Mouse (Mus musculus): Measurements from ENCODE around the gene Clps. TPM values are rescaled to one million over a fixed set of nuclear protein-coding genes. Genes with fewer than 3 reads are reported as not detected.

Gene Clps
- polyA plus RNA-seq, 1 experiment from 2014 or later, result not detected

GRCm38 (mm10) chr17:28549111-28549510, 11.5 kb downstream of the Clps start, which contains the start of gene Clpsl2:
Gene Clpsl2 (plus strand): TSS chr17:28549411.
- Histone ChIP-seq H3K4me1 (peaks cover 7% of the 10 kb centered on the region), H3K36me3 (no peaks in the 10 kb centered on the region), H3K4me2 (no peak within 1 kb of the TSS), H3K9ac (replicated peaks) (no peak within 1 kb of the TSS), H3K27me3 (replicated peaks) (no peaks in the 10 kb centered on the region), H3K4me3 (replicated peaks) (no peak within 1 kb of the TSS), H3K9me3 (replicated peaks) (no peaks in the 10 kb centered on the region), H3K27ac (replicated peaks) (no peak within 1 kb of the TSS)
- ATAC-seq (ENCODE audit: low FRiP score), result no peak
- WGBS, result 79% methylated on average over 14 of the region's 14 CpGs

GRCm38 (mm10) chr17:28548550-28548949, 12.0 kb downstream of the Clps start:
- no peak for ATAC-seq (ENCODE audit: low FRiP score)
- Histone ChIP-seq H3K27ac (replicated peaks) (no peak overlapping the region), H3K4me3 (replicated peaks) (no peak overlapping the region), H3K27me3 (replicated peaks) (no peaks in the 10 kb centered on the region), H3K4me1 (peaks cover 7% of the 10 kb centered on the region), H3K9me3 (replicated peaks) (no peaks in the 10 kb centered on the region), H3K9ac (replicated peaks) (no peak overlapping the region), H3K4me2 (no peak overlapping the region), H3K36me3 (no peaks in the 10 kb centered on the region)
- WGBS, result 78% methylated on average over 11 of the region's 11 CpGs

- Histone ChIP-seq H3K27me3 (replicated peaks) (no peaks in the 10 kb centered on the region), H3K4me1 (no peaks in the 10 kb centered on the region), H3K9ac (replicated peaks) (no peak overlapping the region), H3K4me3 (replicated peaks) (no peak overlapping the region), H3K36me3 (no peaks in the 10 kb centered on the region), H3K27ac (replicated peaks) (no peak overlapping the region), H3K4me2 (no peak overlapping the region), H3K9me3 (replicated peaks) (no peaks in the 10 kb centered on the region)
- 89% methylated on average over 1 of the region's 1 CpGs for WGBS
- no peak for ATAC-seq (ENCODE audit: low FRiP score)
These were observed 13.6 kb downstream of the Clps start for GRCm38 (mm10) chr17:28546925-28547324.

- 52% methylated on average over 12 of the region's 12 CpGs for WGBS
- ATAC-seq (ENCODE audit: low FRiP score), result no peak
- Histone ChIP-seq H3K27me3 (replicated peaks) (no peaks in the 10 kb centered on the region), H3K4me2 (no peak overlapping the region), H3K9ac (replicated peaks) (no peak overlapping the region), H3K4me1 (no peaks in the 10 kb centered on the region), H3K36me3 (no peaks in the 10 kb centered on the region), H3K9me3 (replicated peaks) (0 out of 2 replicates have a peak, but pooled peaks cover 6% of the 10 kb centered on the region), H3K27ac (replicated peaks) (no peak overlapping the region), H3K4me3 (replicated peaks) (no peak overlapping the region)
These were observed 22.7 kb downstream of the Clps start for GRCm38 (mm10) chr17:28537881-28538280.

- Histone ChIP-seq H3K27me3 (replicated peaks) (peaks cover 4% of the 10 kb centered on the region; the same call in 1 of the 2 replicates), H3K4me1 (no peaks in the 10 kb centered on the region), H3K4me3 (replicated peaks) (no peak overlapping the region), H3K36me3 (no peaks in the 10 kb centered on the region), H3K4me2 (no peak overlapping the region), H3K27ac (replicated peaks) (no peak overlapping the region), H3K9me3 (replicated peaks) (no peaks in the 10 kb centered on the region), H3K9ac (replicated peaks) (no peak overlapping the region)
- ATAC-seq (ENCODE audit: low FRiP score), result no peak
- 91% methylated on average over 13 of the region's 13 CpGs for WGBS
These were observed 27.2 kb downstream of the Clps start for GRCm38 (mm10) chr17:28533327-28533726.

GRCm38 (mm10) chr17:28532557-28532956, 28.0 kb downstream of the Clps start:
- Histone ChIP-seq H3K4me2 (no peak overlapping the region), H3K27ac (replicated peaks) (no peak overlapping the region), H3K9me3 (replicated peaks) (no peaks in the 10 kb centered on the region), H3K4me3 (replicated peaks) (no peak overlapping the region), H3K36me3 (no peaks in the 10 kb centered on the region), H3K9ac (replicated peaks) (no peak overlapping the region), H3K4me1 (peaks cover 4% of the 10 kb centered on the region), H3K27me3 (replicated peaks) (peaks cover 4% of the 10 kb centered on the region; the same call in 1 of the 2 replicates)
- WGBS, result 84% methylated on average over 7 of the region's 7 CpGs
- no peak for ATAC-seq (ENCODE audit: low FRiP score)

GRCm38 (mm10) chr17:28531946-28532345, 28.6 kb downstream of the Clps start:
- WGBS, result 16% methylated on average over 18 of the region's 18 CpGs
- Histone ChIP-seq H3K4me1 (peaks cover 7% of the 10 kb centered on the region), H3K27me3 (replicated peaks) (peaks cover 4% of the 10 kb centered on the region; the same call in 1 of the 2 replicates), H3K4me2 (no peak overlapping the region), H3K9ac (replicated peaks) (no peak overlapping the region), H3K9me3 (replicated peaks) (no peaks in the 10 kb centered on the region), H3K27ac (replicated peaks) (no peak overlapping the region), H3K36me3 (no peaks in the 10 kb centered on the region), H3K4me3 (replicated peaks) (no peak overlapping the region)
- ATAC-seq (ENCODE audit: low FRiP score), result no peak

GRCm38 (mm10) chr17:28530506-28530905, 30.1 kb downstream of the Clps start, which contains the start of gene Armc12:
Gene Armc12 (plus strand): TSS chr17:28530806.
- no peak within 1 kb of the TSS for H3K4me2 ChIP-seq
- no peak within 1 kb of the TSS for H3K4me3 ChIP-seq (replicated peaks)
- H3K27ac ChIP-seq (replicated peaks), result no peak within 1 kb of the TSS
- H3K9me3 ChIP-seq (replicated peaks), result no peaks in the 10 kb centered on the region
- no peak within 1 kb of the TSS for H3K9ac ChIP-seq (replicated peaks)
- no peaks in the 10 kb centered on the region for H3K36me3 ChIP-seq
- H3K27me3 ChIP-seq (replicated peaks), result peaks cover 4% of the 10 kb centered on the region; the same call in 1 of the 2 replicates
- WGBS, result 89% methylated on average over 6 of the region's 6 CpGs
- H3K4me1 ChIP-seq, result peaks cover 7% of the 10 kb centered on the region
- no peak for ATAC-seq (ENCODE audit: low FRiP score)

GRCm38 (mm10) chr17:28529116-28529515, 31.4 kb downstream of the Clps start:
- no peak overlapping the region for H3K27ac ChIP-seq (replicated peaks)
- H3K4me3 ChIP-seq (replicated peaks), result no peak overlapping the region
- H3K36me3 ChIP-seq, result no peaks in the 10 kb centered on the region
- H3K27me3 ChIP-seq (replicated peaks), result peaks cover 4% of the 10 kb centered on the region; the same call in 1 of the 2 replicates
- H3K4me2 ChIP-seq, result no peak overlapping the region
- no peak for ATAC-seq (ENCODE audit: low FRiP score)
- H3K9ac ChIP-seq (replicated peaks), result no peak overlapping the region
- H3K4me1 ChIP-seq, result peaks cover 7% of the 10 kb centered on the region
- WGBS, result 79% methylated on average over 4 of the region's 4 CpGs
- H3K9me3 ChIP-seq (replicated peaks), result no peaks in the 10 kb centered on the region

GRCm38 (mm10) chr17:28528043-28528351, 32.6 kb downstream of the Clps start:
- Histone ChIP-seq H3K36me3 (no peaks in the 10 kb centered on the region), H3K27me3 (replicated peaks) (peaks cover 4% of the 10 kb centered on the region; the same call in 1 of the 2 replicates), H3K4me1 (peaks cover 13% of the 10 kb centered on the region), H3K4me2 (peak overlapping the region; percentile 44), H3K27ac (replicated peaks) (no peak overlapping the region), H3K4me3 (replicated peaks) (no peak overlapping the region), H3K9ac (replicated peaks) (no peak overlapping the region; the same call in 1 of the 2 replicates), H3K9me3 (replicated peaks) (no peaks in the 10 kb centered on the region)
- 6% methylated on average over 6 of the region's 6 CpGs for WGBS
- peak; percentile 56; the same call in 1 of the 2 replicates for ATAC-seq (ENCODE audit: low FRiP score)

- no peak for ATAC-seq (ENCODE audit: low FRiP score)
- no peak overlapping the region for H3K27ac ChIP-seq (replicated peaks)
- 55% methylated on average over 12 of the region's 12 CpGs for WGBS
These were observed 33.2 kb downstream of the Clps start for GRCm38 (mm10) chr17:28527184-28528042.

GRCm38 (mm10) chr17:28524831-28525430, 35.6 kb downstream of the Clps start:
- H3K36me3 ChIP-seq, result no peaks in the 10 kb centered on the region
- no peak overlapping the region for H3K4me2 ChIP-seq
- ATAC-seq (ENCODE audit: low FRiP score), result no peak
- no peaks in the 10 kb centered on the region for H3K9me3 ChIP-seq (replicated peaks)
- no peak overlapping the region for H3K9ac ChIP-seq (replicated peaks)
- peaks cover 27% of the 10 kb centered on the region for H3K4me1 ChIP-seq
- H3K27me3 ChIP-seq (replicated peaks), result peaks cover 8% of the 10 kb centered on the region
- 76% methylated on average over 4 of the region's 4 CpGs for whole genome bisulfite sequencing
- no peak overlapping the region for H3K4me3 ChIP-seq (replicated peaks)
- H3K27ac ChIP-seq (replicated peaks), result no peak overlapping the region

More at GRCm38 (mm10) chr17:28527184-28528042, 33.2 kb downstream of the Clps start:
- no peaks in the 10 kb centered on the region for H3K36me3 ChIP-seq
- H3K4me2 ChIP-seq, result peak overlapping the region; percentile 44
- H3K9me3 ChIP-seq (replicated peaks), result no peaks in the 10 kb centered on the region
- H3K4me3 ChIP-seq (replicated peaks), result no peak overlapping the region
- H3K9ac ChIP-seq (replicated peaks), result no peak overlapping the region; the same call in 1 of the 2 replicates
- peaks cover 4% of the 10 kb centered on the region; the same call in 1 of the 2 replicates for H3K27me3 ChIP-seq (replicated peaks)
- peaks cover 17% of the 10 kb centered on the region for H3K4me1 ChIP-seq
